Mouse (Mus musculus) frontal cortex, postnatal 10 days (tissue): ENCODE results near the gene Zfp37.
A peak's percentile ranks its signal among the peaks of the same experiment; 100 is the strongest.
"Not testable (repeated sequence)": the region's sequence is repeated elsewhere in the genome, so short reads cannot be mapped to it uniquely, and the experiment has no call there.

ENCODE experiments used
- DNase-seq, 2 experiments: peaks; one replicate each; pipeline ENCODE4 v3.0.0; 2022; ENCODE audit warnings: low spot score in 2 of 2, mixed read lengths in 1 of 2

Zfp37 gene

DNA sequence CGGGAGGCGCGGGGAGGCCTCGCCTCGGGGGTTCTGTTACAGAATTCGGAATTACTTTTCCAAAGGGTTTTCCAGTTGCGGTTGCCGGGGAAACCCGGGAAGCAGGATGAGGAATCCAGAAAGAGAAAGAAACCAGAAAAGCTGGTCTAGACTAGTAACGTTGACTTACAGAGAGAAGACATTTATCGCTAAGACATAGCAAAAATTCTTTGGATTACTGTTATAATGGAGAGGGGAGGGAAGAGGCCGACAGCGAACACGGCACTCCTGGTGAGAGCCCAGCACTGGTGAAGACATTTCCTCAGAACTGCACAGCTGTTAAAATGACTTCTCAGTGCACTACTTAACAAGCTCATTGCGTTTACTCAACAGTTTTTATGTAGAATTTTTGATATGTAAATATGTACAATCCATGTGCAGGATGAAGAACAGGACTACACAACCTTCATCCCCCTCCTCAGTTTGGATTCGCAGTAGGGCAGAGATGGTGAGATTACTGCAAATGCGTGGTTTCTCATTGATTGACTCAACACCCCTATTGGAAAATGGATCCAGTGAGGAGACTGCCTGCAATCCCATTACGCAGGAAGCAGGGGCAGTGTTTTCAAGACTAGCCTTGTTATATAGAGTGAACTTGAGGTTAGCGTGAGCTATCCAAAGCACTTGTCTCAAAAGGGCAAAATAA, 22.0 kb downstream of the Zfp37 start:
- DNase-seq = no peak

DNA sequence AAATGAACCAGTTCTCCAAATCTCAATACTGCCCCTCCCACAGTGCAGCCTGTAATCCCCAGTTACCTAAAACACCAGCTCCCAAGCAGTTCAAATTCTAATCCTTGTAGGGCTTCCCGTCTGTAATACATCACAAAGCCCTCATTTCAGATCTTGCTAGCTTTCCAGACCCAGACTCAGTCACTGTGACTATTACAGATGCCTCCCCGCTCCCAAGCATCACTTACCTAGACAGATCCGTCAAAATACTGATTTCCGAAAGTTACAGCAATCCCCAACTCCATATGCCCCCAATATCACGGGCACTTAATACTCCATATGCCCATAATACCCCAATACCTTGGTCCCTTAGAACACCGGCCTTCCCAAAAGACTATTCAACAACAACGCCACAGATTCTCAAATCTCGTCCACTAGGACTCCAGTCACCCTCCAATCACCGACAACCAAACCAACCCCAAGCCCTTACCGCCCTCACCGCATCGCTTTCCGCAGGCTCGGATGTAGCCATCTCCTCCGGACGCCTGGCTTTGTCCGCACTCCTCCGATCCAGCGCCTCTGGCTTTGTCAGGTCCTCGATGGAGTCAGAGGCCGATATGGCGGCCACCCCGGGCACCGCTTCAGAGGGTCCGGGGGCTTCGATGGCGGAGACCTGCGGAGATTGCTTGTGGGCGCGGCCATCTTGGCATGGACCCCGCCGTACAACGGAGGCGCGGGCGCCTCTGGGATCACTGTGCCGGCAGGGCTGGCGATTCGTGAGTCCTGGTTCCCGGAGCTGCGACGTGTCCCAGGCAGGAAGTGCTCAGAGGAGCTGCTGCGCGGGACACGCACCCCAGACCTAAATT, 22.8 kb downstream of the Zfp37 start:
- peak; percentile 84 to 91 for DNase-seq

DNA sequence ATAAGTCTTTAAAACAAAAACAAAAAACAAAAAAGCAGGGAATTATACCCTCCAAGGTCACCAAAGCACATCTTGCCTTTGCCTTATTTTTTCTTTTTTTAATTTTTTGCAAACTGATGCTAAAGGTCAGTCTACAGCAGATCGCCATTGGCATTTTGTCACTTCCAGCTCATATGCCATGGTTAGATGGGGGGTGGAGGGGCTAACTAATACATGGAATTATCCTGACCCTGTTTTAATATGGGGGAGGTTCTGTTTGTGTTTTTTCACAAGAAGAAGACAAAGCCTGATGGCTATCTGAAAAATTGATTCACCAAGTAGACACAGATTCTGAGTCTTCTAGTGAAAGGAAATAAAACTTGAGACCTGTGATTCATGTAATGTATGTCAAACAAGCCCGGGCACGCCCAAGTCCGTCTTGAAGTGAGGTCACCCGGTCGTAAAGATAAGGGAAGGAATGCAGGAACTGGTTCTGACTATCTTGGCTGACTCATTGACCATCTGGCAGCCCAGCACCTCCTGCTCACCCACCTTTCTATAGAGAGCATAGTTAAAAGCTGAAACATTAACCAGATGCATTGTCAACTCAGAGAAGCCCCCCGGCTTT, 30.8 kb downstream of the Zfp37 start:
- no peak for DNase-seq

DNA sequence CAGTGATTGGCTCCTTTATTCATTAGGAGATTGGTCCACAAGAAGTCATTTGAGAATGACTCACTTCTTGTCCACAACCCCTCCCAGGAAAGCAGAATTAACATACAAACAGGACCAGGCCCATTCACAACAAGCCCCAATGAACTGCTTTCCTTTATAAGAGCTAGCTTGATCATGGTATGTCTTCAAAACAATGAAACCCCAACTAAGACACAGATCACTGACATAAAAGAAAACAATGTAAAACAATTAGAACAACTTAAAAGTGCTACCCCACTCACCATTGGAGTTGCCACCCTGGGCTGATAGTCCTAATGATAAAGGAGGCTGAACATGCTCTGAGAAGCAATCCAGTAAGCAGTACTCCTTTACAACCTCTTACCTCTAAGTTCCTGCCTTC, 42.1 kb downstream of the Zfp37 start:
- no peak for DNase-seq

DNA sequence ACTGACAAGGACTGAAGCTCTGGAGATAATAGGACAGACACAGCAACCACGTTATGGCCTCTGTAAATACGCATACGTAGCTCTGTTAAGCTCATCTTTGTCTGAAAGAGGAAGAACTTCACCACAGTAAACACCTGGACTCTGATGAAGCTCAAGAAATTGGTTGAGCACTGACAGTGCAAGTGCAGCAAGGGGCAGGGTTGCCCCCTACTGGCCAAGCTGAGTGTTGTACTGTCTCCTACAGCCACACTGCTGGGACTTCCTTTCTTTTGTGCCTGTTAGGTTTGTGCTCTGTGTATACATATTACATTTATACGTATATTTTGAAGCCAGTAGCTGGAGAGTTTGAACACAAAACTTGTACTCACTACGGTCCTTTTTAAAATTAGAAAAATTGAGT, 53.6 kb downstream of the Zfp37 start:
- DNase-seq = no peak

DNA sequence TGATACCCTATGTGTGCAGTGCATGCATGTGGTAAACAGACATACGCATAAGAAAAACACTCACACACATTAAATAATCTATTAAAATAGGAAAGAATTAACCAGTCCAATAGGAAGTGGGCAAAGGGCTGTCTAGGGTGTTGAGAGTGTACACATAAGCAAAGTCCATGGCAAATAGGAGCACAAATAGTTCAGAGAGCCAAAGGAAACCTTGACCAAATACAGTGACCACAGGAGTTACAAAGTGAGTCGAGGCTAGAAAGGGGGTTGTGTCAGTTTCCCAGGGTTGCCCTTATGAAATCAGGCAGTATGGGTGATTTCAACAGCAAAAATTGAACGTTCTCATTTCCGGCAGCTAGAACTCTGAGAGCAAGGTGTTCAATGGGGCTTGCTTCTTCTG, 56.4 kb downstream of the Zfp37 start:
- DNase-seq = no peak

DNA sequence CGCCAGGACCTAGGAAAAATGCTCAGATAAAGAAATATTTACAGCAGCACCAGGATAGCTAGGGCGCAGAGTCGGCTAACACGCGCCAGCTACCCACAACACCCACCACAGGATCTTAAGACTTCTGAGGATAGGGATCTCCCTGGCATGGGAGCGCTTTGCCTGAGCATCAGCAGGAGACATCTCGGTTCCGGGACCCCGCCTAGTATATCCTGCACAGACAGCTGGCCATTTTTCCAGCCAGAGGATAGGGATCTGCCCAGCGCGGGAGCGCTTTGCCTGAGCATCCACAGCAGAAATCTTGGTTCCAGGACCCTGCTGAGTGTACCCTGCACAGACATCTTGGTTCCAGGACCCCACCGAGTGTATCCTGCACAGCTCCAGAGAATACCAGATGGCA, 63.2 kb downstream of the Zfp37 start:
- not testable (repeated sequence) for DNase-seq

DNA sequence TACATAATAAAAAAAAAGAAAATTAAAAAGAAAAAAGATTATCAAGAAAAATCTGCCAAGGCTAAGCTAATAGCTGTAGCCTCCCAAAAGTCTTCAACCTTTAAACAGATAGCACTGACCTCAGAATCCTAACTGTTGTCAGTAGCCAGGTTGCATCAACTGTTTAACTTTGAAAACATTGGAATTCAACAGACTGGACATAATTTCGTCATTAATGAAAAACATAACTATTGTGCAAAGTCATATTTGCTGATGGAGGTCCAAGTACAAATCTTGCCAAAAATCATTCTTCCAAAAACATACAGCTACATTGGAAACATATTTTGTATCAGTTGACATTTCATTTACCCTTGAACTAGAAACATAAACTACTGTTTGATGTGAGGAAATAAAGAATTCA, 72.4 kb downstream of the Zfp37 start:
- DNase-seq = no peak

DNA sequence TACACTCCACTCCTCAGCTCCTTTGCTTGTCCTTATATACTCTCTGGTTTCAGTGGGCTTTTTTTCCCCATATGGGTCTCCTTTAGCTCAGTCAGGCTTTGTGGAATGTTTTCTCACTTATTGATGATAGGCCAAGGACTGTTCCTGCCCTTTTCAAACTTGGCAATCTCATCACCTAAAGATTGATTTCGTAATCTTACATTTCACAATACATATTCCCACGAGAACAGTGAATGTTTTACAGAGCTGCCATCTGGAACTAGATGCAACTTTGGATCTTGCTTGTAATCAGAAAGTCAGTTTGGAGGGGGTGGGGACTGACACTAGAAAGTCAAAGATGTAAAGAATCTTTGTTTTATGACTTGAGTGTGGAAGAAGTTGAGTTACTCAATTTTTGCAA, 80.0 kb downstream of the Zfp37 start, which contains the start of gene Mup21:
TSS of gene Mup21 (minus strand) at position 53 of the 400 bp plus-strand sequence.
- no peak for DNase-seq
